Mouse (Mus musculus): ENCODE measurements around the gene Speer4b. TPM values are rescaled to one million over a fixed set of nuclear protein-coding genes. Genes with fewer than 3 reads are reported as not detected.

Speer4b gene
- polyA plus RNA-seq (2017; shearing (Covaris generic)) = not detected

GRCm38 (mm10) chr5:27501338-27501737 lies at the start of gene Speer4b:
Speer4b (minus strand) TSS chr5:27501438.

